Mouse (Mus musculus) monocyte, adult 5-6 weeks (primary cell): ENCODE results near the gene Tubgcp2. TPM values are rescaled to one million over a fixed set of nuclear protein-coding genes. Genes with fewer than 3 reads are reported as not detected.

Source experiments
- ATAC-seq: fragments of 153-309, 156-312 bp; replicated peaks from 2 replicates; pipeline ENCODE4 v1.8.0; 2017; ENCODE audit warnings: mild to moderate bottlenecking; ENCODE audit not compliant: low TSS enrichment, insufficient number of reproducible peaks, severe bottlenecking, poor library complexity, low FRiP score
- total RNA-seq: library from RNA; stranded (forward); fragments of 200-1000, 200-491, 200-594 nt; gene quantifications from 3 replicates; pipeline ENCODE4 v1.2.3, GENCODE M21; 2017

Gene Tubgcp2
- total RNA-seq, 1 experiment from 2014 or later, result 26.9 TPM

DNA sequence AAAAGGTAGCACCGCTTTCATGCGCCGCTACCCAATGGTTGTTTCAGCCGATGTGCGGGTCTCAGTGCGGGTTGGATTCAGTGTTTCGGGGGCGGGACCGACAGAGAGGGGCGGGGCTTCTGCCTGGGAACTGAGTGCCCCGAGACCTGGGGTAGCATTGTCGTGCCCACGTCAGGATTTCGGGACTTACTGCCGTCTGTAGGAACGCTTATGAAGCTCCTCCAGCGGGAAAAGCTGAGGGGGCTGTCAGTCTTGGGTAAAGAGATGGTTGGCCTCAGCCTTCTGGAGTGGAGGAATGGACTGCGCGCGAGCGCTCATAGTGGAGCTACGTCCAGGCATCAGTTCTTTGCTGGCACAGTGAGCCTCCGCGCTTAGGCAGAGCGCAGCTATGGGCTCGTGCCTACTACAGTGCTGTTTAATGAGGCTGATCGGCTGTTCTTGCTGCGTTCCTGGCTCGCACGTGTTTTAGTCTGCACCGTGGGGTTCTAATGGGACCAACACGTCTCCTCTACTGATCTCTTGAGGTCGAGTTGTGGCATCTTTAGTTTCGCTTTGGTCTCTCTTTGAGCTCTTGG, 12.7 kb upstream of the Tubgcp2 start:
- no peak for ATAC-seq

DNA sequence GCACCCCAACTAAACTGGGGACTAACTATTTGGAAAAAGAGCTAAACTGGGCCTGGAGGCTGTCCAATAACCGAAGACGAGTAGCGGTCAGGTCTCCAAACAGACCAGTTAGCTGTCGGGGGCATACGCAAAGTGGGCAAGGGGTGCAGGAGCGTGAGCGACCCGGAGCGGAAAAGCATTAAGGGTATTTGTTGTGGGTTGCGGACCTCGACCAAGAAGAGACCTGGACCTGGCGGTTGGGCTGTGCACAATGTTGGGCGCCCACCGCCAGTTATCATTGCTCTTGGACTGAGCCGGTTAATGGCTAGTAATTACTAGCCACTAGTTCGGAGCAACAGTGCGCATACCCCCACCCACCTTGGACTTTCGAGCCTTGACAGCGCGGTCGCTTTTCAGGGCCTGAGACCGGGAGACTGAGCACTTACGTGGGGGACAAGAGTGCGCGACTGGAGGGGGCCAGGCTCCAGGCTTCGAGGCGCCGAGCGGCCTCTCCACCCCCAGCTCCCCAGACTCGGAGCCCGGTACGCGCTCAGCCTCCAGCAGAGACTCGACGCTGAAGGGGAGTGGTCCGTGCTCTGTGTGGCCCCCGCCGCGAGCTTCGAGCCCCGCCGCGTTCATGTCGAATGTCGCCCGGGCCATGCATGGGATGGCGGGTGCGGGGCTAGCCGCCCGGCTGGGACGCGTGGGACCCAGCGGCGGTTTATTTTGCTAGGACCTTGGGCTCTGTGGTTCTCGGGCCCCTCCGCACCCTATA, 12.1 kb upstream of the Tubgcp2 start, which contains the start of gene Msx3:
TSS of gene Msx3 (minus strand) at position 729 of the 754 bp plus-strand sequence.
- ATAC-seq, result no peak

DNA sequence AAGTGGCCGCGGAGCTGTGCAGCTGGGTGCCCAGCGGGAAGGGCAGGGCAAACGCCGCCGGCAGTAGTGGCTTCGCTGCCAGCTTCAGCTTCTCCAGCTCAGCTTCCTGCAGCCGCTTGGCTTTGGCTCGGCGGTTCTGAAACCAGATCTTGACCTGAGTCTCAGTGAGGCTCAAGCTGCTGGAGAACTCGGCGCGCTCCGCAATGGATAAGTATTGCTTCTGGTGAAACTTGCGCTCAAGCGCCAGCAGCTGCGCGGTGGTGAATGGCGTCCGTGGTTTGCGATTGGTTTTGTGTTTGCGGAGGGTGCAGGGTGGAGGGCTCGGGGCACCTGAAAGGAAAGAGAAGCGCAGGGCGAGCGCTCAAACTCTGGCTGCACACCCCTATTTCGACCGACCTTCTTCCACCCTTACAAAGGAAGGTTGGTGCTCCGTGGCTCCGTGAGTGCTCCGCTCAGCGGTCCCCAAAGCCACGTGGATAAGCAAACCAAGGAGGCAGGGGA, 11.4 kb upstream of the Tubgcp2 start:
- 0 out of 2 replicates have a peak, but pooled peaks have one; percentile 15 for ATAC-seq

DNA sequence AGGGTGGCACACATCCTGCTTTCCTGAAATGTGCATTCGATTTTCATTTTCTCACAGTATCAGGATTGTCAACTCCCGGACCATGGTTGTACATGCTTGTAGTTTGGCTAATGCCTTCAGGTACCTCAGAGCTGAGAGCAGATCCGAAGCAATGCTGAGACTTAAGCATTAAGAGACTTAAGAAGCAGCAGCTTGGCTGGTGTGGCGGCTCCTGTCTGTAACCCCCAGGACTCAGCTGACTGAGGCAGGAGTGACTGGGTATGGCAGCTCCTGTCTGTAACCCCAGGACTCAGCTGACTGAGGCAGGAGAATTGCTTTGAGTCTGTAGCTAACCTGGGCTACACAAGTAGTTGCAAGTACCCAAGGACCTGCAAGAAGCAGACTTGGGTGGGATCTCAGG, 9.1 kb upstream of the Tubgcp2 start:
- no peak for ATAC-seq

DNA sequence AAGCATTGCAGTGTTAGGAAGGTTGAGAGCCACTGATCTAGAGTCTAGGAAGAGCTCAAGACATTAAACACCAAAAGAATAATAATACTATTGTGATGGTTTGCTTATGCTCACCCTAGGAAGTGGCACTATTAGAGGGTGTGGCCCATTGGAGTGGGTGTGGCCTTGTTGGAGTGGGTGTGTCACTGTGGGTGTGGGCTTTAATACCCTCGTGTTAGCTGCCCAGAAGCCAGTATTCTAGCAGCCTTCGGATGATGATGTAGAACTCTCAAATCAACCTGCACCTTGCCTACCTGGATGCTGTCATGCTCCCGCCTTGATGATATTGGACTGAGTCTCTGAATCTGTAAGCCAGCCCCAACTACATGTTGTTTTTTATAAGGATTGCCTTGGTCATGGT, 6.3 kb upstream of the Tubgcp2 start:
- ATAC-seq, result no peak

DNA sequence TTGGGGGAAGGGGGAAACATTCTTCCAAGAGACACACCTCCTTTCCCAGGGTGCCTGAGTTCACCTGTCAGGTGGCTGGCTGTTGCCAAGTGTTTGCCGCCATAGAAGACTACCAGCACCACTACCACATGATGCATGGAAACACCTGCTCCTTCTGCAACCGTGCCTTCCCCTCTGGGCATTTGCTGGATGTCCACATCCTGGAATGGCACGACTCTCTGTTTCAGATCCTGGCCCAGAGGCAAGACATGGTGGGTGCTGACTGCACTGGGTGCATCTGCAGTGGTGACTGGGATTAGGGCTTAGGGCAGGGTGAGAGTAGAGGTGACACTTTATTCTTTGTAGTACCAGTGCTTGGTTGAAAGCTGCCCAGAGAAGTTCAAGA, 694 bp upstream of the Tubgcp2 start:
- no peak for ATAC-seq

DNA sequence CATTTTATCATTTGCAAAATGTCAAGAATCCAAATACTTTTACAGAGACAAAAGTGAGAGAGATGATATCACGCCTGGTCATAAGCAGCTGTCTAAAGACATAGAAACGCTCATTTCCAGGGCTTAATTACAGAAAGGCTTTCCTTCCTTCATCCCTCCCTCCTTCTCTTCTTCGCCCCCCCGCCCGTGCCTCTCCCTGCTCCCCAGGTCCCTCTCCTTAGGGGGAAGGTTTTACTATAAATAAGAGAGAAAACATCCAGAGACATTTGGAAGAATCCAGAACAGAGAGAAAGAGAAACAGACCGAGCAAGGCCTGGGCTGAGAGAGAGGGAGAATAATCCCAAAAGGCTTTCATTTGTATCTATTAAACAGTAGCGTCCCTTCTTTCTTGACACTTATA, 1.0 kb downstream of the Tubgcp2 start:
- ATAC-seq, result no peak

DNA sequence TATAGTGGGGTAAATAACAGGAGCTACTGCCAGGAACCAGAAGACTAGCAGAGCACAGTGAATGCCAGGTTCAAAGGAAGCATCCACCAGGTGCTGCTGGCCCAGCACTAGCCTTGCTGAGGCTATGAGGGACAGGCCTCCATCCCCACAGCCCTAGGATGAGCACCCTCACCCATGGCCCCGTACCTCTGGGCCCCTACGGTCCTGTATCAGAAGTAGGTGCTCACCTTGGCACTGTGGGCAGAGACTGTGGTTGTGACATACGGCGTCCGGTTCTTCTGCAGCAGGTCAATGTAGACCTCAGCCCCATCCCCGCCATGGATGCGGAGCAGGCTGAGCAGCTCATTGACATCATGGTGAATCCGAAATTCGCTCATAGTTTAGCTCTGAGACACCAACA, 3.1 kb downstream of the Tubgcp2 start:
- no peak for ATAC-seq

DNA sequence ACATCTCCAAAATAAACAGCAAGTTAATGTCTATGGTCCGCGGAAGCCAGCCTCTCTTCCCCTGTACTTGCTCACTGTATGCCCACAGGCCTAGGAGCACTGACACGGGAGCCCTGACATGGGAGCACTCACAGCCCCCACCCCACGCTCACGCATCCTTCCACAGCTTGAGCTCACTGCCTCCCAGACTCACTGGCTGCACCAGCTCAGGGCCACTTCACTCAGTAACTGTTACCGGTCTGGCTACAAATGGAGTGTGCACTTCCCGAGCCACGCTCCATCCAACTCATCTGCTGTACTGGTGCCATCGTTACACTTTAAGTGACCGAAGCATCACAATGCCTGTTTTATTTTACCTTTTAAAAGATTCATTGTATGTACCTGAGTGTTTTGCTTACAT, 4.1 kb downstream of the Tubgcp2 start:
- no peak for ATAC-seq

DNA sequence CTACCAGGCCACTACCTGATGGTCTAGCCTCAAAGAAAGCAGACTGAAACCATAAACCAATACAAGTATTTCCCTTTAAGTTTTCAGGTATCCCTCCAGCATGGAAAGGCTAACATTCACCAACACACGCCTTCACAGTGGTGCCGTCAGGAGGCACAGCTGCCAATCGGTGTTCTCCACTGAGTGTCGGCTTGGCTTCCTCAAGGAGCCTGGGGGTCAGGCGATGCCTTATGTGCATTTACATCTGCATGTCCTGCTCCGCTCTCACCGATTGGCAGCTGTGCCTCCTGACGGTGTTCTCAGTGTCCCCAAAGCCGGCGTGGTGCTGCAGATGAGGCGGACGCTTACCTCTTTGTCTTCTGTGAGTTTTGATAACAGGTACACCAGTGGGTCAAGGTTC, 4.7 kb downstream of the Tubgcp2 start:
- no peak for ATAC-seq

DNA sequence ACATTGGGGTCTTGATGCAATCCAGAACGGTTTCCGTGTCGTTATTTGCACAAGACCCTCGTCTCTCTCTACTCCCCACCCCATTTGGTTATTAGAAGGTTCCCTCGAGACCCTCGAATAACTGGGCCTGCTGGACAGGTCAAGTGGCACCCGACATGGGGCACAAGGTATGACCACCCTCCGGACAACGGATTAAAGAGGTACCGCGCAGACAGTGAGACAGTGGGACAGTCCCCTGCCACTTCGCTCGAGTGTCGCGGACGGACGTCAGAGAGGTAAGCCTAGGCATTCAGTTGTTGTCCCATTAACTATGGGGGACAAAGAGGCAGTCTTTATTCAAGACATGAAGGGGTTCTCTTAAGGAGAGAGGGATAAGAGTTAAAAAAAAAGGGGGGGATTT, 25.1 kb downstream of the Tubgcp2 start:
- ATAC-seq, result no peak

DNA sequence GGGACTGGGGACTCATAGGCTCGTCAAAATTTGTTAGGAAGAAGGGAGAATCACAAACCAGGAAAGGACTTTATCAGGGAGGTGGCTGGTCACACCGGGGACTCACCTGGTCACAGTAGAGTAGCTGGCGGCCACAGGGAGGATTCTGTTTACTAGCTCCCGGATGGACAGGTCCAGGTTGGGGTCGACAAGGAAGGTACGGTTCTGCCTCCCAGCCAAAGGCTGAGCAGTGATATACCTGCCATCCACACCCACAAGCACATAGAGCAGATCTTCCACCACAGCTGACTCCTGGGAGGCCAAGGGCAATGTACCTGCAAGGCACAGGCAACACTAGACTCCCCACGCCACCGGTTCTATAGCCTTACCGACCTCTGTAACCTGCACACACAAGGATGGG, 28.7 kb downstream of the Tubgcp2 start:
- no peak for ATAC-seq

DNA sequence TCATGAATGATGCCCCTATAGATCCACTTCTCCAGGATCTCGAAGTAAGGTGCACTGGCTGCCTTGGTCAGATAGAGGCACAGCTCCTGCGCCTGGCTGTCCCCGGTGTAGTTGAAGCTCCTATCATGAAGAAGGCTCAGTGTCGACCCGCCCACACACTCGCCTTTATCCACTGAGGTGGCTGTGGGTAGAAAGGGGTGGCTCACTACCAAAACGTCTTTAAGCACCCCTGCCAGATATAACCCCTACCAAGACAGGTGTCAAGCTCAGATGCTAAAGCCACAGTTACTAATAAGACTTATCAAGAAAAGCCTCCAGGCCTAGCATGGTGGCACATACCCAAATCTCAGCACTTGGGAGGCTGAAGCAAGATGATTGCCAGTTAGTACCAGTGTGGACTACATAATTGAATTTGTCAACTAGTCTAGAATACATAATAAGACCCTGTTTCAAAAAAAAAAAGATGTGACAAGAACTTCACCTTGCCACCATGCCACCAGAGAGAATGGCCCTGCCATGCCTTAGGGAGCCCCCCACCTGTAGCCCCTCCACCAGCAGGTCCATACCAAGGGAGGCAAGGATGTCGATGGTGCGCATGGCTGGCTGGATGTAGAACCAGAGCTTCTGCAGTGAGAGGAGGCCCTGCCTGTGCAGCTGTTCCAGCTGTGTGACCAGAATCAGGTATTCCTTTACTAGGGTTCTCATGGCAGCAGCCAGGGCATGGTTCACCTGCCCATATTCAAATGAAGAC, 29.4 kb downstream of the Tubgcp2 start:
- ATAC-seq, result no peak

DNA sequence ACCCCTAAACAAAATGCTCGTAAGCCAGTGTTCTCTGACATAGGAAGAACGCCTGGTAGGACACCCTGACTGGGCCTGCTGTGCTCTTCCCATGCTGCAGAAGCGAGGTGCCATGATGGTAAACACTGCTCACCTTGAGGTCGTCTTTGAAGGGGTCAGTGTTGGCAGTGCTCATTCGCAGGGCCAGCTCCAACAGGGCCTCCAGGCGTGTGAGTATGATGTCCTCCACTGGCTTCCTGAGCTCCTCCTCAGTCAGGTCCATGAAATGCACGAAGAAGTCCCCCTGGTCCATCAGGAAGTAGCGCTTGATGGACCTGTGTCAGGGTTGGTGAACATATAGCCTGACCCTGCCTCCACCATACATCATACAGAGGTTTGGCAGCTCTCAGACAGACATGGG, 31.8 kb downstream of the Tubgcp2 start:
- ATAC-seq, result no peak

DNA sequence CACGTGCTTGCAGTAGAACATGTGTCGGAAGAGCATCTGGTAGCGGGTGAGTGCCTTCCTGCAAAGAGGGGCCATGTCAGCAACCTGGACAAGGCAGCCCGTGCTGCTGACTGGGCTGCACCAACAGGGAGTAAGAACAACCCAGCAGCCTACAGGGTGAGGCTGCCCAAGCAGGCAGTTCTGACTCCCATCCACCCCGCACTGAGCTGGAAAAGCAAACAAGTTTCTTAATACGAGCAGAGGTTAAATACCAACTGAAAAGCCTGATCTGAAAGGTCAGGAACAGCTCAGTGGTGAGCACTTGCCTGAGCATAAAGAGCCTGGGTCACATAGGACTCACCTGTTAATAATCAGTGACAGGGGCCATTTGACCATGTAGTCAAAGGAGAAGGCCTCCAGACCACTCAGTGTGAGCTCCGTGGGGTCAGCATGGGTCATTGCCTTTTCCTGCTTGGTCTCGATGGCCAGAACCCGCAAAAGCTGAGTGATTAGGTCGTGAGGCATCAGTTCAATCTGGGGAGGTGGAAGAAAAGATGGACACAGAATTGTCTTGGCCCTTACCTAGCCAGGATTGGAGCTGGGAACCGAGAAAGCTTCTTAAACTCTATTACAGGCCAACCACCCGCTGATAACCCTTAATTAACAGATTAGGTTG, 35.3 kb downstream of the Tubgcp2 start:
- ATAC-seq, result no peak

DNA sequence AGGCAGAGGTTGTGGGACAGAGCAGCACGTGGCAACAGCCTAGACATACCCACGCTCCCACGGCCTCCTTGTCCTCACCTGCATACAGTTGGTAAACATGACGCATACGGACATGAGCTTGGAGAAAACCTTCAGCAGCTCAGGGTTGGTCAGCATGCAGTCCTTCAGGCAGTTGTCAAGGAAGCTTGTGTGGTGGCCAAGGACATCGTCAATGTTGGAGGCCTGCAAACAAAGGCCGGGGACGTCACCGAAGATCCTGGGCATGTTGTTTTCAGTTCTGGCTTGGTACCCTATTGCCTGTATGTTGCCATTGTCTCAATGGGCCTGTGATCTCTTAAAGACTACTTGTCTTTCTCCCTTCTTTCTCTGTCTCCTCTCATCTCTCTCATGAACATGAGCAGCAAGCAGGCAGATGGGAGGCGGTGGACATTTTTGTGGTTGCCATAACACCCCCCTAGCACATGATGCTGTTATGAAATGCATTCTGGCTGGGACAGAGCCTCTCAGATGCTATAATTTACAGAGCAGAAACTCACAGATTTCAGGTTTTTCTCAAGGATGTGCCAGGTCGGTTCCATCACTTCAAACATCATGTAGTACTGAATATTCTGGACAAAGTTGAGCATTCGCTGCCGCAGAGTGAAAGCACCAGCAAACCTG, 37.6 kb downstream of the Tubgcp2 start:
- ATAC-seq, result no peak

DNA sequence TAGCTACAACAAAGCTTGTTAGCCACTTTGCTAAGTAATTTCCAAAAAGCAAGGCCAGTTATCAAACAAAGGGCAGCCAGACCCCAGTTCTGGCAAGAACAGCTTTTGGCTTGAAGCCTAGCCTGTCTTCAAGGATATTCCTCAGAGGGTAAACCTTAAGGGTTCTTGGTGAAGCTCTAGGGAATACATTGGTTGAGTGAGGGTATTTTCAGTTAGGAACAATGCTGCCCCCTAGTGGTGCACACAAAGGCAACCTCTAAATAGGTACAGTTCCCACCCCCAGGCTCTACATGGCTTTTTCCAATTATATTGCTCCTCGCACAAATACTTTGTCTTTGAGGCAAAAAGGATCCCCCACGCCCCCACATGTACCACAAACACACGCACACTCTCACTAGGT, 41.8 kb downstream of the Tubgcp2 start:
- ATAC-seq, result peak; percentile 41; the same call in 1 of the 2 replicates

DNA sequence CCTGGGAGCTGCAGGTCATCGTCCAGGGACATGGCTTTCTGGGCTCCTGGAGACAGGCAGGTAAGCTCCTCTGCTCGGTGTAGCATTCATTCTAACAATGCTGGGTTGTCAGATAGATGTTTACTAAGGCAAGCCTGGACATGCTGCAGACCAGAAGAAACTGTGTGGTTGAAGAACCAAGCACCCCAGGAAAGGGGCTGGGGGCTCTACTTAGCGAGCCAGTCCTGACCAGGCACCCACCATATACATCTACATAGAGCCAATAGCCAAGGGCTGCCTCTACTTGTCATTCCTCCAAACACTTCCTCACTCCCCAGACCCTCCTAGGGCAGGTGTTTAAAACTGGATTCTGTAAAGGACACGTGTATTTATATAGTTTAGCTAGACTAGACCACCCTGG, 42.3 kb downstream of the Tubgcp2 start:
- ATAC-seq, result no peak

DNA sequence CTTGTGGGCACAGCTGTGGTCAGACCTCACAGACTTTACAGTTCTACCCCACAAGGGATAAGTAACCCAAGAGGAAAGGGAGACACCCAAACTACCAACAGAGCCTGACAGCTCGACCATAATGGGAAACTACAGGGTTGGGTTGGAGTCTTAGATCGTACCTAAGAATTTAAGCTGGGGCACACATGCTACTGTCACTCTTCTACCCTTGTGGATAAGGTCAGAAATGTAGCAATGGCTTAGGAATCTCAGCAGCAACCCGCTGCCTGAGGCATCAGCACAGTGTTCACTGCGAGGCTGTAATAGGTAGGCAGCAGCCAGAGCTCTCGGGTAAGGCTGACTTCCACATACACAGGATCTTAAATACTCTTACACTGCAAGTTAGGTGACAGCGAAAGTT, 42.9 kb downstream of the Tubgcp2 start:
- ATAC-seq, result no peak
